Mouse (Mus musculus) limb, embryonic 11.5 days (tissue): ENCODE results near the gene Trnt1. TPM values are rescaled to one million over a fixed set of nuclear protein-coding genes. Genes with fewer than 3 reads are reported as not detected.

Experiments used
- ATAC-seq: fragments of 200-750 bp; cut with Nextera tagmentation; 2 replicates; pipeline ENCODE4 v1.8.0; 2017; ENCODE audit warnings: low read depth; ENCODE audit not compliant: insufficient number of reproducible peaks, low FRiP score, low TSS enrichment
- DNase-seq: peaks from one replicate; pipeline ENCODE4 v3.0.0-alpha.2; 2015; ENCODE audit warnings: low spot score
- H3K27ac ChIP-seq: fragments of 300-500 bp; sonication (generic); replicated peaks from 2 replicates; pipeline ENCODE4 v1.5.1; 2014; ENCODE audit warnings: low read depth, mild to moderate bottlenecking, low read length
- H3K27me3 ChIP-seq: fragments of 300-500 bp; sonication (generic); 2 replicates; pipeline ENCODE4 v1.6.1; 2014; ENCODE audit warnings: mild to moderate bottlenecking, low read length, mixed read lengths; ENCODE audit not compliant: control insufficient read depth, insufficient read depth
- H3K36me3 ChIP-seq: fragments of 300-500 bp; sonication (generic); 2 replicates; pipeline ENCODE4 v1.6.1; 2014; ENCODE audit warnings: mild to moderate bottlenecking, low read length, moderate library complexity, mixed read lengths; ENCODE audit not compliant: control insufficient read depth, insufficient read depth
- H3K4me1 ChIP-seq: fragments of 300-500 bp; sonication (generic); 2 replicates; pipeline ENCODE4 v1.6.1; 2014; ENCODE audit warnings: low read length, mixed read lengths; ENCODE audit not compliant: control insufficient read depth, insufficient read depth
- H3K4me2 ChIP-seq: fragments of 300-500 bp; sonication (generic); 2 replicates; pipeline ENCODE4 v1.6.1; 2014; ENCODE audit warnings: low read depth, mild to moderate bottlenecking, moderate library complexity; ENCODE audit not compliant: severe bottlenecking
- H3K4me3 ChIP-seq: fragments of 300-500 bp; sonication (generic); 2 replicates; pipeline ENCODE4 v1.5.1; 2014; ENCODE audit warnings: low read depth, low read length
- H3K9ac ChIP-seq: fragments of 300-500 bp; sonication (generic); 2 replicates; pipeline ENCODE4 v1.6.1; 2014; ENCODE audit warnings: mild to moderate bottlenecking, low read length
- H3K9me3 ChIP-seq: fragments of 300-500 bp; sonication (generic); 2 replicates; pipeline ENCODE4 v1.6.1; 2016; ENCODE audit warnings: low read length; ENCODE audit not compliant: control insufficient read depth
- WGBS: fragments of 180-500 bp; shearing (Covaris S2); extraction: QIAGEN DNeasy Blood & Tissue Kit; methylation state at CpG from one replicate; pipeline ENCODE4 v1.1.7; 2014; 5-methylcytosine and 5-hydroxymethylcytosine counted together
- polyA plus RNA-seq: library from polyadenylated mRNA; unstranded; fragments of >200 nt; fragmentation: Nextera tagmentation; extraction: Ambion mirVana; gene quantifications from 2 replicates; pipeline ENCODE4 v1.2.1, GENCODE M21; 2014

Gene Trnt1
- polyA plus RNA-seq, 1 experiment from 2014 or later: 69.6 TPM

DNA sequence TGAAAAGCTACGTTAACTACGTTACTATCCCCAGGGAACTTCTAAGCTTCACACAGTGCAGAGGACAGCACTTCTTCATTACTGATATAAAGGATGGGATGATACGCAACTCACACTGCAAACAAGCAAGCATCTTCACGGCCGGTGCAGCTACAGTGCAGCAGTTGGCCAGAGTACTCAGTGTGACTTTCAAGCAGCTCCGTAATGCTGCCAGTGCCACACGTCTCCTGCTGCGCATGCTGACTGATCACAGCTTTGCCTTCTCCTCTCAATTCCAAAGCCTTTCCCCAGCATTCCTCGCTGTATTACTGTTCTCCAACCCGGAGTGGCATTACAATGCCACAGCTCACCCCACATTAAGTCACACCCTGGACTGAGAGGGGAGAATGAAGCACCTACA lies 24.7 kb downstream of the Trnt1 start:
- no peak overlapping the region for H3K9ac ChIP-seq
- no peaks in the 10 kb centered on the region for H3K9me3 ChIP-seq
- H3K27ac ChIP-seq: no peak overlapping the region
- H3K4me3 ChIP-seq: no peak overlapping the region
- ATAC-seq: no peak
- 98% methylated on average over 10 of the region's 10 CpGs for WGBS
- 0 out of 2 replicates have a peak, but pooled peaks cover 4% of the 10 kb centered on the region for H3K36me3 ChIP-seq
- H3K27me3 ChIP-seq: no peaks in the 10 kb centered on the region
- H3K4me2 ChIP-seq: no peak overlapping the region
- DNase-seq: no peak
- H3K4me1 ChIP-seq: 0 out of 2 replicates have a peak, but pooled peaks cover under 1% of the 10 kb centered on the region

DNA sequence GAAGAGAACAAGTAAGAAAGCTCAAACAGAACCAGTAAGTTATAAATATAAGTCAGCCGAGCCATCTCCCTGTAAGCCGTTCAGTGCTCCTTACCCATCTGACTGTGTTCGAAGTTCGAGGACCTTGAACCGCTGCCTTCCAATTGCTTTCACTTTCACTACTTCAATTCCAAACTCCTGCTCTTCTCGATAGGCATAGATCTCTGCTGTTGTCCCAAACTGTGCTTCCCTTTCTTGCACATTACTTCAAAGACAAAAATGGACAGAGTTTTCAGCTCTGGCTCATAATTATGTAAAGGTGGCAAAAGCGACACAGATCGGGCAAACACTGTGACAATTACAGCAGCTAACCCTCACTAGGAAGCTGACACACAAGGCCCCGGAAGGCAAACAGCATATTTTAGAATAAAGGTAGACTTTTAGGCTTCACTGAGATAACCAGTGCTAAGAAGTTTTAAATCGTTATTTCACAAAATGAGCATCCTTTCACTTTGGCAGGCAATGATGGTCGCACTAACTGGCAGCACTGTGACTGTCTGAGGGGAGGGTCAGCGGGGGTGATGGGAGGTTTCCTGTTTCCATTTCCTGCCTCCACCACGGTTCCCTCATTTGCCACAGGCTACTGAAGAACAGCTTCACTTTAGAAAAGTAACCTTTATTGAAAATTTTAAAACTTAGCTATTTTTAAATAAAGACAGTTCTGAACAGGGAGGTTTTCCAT lies 25.3 kb downstream of the Trnt1 start:
- 91% methylated on average over 13 of the region's 13 CpGs for WGBS

DNA sequence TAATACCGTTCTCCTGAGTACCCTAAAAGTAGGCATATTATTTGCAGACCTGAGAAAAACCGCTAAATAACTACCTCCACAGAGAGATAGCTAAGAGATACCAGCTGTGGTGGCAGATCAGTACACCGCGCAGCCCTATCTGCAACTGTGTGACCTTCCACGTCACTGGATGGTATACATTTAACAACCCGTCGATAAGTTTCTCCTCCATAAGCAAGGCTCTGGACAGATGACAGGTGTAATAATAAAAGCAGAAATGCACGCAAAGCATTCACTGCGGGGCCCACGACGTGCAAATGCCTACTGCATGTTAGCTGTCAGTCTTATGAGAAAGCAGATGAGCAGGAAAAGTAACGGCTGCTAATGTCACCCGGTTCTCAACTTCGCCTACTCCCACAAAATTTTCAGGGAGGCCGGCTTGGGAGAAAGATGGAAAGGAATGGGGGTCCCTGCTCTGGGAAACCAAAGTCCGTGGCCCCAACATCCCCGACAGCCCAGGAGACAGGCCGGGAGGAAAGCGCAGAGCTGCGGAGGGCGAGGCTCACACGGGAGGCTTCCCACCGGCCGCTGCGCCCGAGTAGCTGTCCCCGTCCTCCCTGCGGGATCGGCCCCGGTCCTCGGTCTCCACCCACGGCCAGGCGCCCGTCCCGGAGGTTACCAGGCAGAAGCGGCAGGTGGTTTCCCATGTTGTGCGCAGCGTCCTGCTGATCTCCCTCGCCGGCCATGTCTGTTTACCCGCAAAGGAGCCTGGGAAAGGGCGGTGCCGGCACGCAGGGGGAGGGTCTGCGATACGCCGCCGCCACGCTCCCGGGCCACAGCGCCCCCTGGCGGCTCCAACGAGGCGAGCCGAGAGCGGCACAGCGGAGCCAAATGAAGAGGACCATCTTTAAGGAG lies 30.7 kb downstream of the Trnt1 start, which contains the start of gene Crbn:
Gene Crbn (minus strand): TSS at position 745 of the 894 bp plus-strand sequence.
- Histone ChIP-seq H3K27ac (no peak within 1 kb of the TSS), H3K9me3 (no peaks in the 10 kb centered on the region), H3K4me2 (peak within 1 kb of the TSS; percentile 67), H3K27me3 (no peaks in the 10 kb centered on the region), H3K4me1 (peaks cover 5% of the 10 kb centered on the region; the same call in 1 of the 2 replicates), H3K9ac (peak within 1 kb of the TSS; percentile 56), H3K4me3 (peak within 1 kb of the TSS; percentile 59), H3K36me3 (no peaks in the 10 kb centered on the region)
- DNase-seq (peak; percentile 93), ATAC-seq (peak; percentile 93)
- 2% methylated on average over 56 of the region's 57 CpGs for WGBS

More for the DNA sequence above, 25.3 kb downstream of the Trnt1 start:
- H3K4me1 ChIP-seq: peaks cover 5% of the 10 kb centered on the region; the same call in 1 of the 2 replicates
- H3K36me3 ChIP-seq: 0 out of 2 replicates have a peak, but pooled peaks cover 4% of the 10 kb centered on the region
- ATAC-seq: no peak
- H3K27me3 ChIP-seq: no peaks in the 10 kb centered on the region
- no peaks in the 10 kb centered on the region for H3K9me3 ChIP-seq
- no peak overlapping the region for H3K27ac ChIP-seq
- H3K4me2 ChIP-seq: no peak overlapping the region
- DNase-seq: no peak
- H3K9ac ChIP-seq: no peak overlapping the region
- no peak overlapping the region for H3K4me3 ChIP-seq

DNA sequence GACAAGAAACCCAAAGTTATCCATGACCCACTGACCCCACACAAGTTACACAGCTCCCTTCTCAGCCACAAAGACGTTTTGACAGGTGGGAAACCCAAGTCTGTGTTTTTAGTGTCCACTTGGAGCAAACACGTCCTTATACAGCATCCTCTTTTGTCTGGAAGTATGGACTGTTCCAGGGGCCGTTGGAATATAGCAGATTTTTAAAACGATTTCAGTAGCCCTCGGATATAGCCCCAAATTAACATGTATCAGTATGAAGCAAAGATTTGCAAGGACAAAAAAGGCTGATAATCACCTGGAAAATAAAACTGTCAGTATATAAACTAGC lies 31.3 kb downstream of the Trnt1 start:
- Histone ChIP-seq H3K4me1 (peaks cover 5% of the 10 kb centered on the region; the same call in 1 of the 2 replicates), H3K9ac (no peak overlapping the region), H3K27ac (no peak overlapping the region), H3K27me3 (no peaks in the 10 kb centered on the region), H3K4me2 (no peak overlapping the region), H3K4me3 (peak overlapping the region; percentile 59), H3K36me3 (no peaks in the 10 kb centered on the region), H3K9me3 (no peaks in the 10 kb centered on the region)
- WGBS: 60% methylated on average over 5 of the region's 5 CpGs
- ATAC-seq (no peak; the same call in 1 of the 2 replicates), DNase-seq (no peak)

DNA sequence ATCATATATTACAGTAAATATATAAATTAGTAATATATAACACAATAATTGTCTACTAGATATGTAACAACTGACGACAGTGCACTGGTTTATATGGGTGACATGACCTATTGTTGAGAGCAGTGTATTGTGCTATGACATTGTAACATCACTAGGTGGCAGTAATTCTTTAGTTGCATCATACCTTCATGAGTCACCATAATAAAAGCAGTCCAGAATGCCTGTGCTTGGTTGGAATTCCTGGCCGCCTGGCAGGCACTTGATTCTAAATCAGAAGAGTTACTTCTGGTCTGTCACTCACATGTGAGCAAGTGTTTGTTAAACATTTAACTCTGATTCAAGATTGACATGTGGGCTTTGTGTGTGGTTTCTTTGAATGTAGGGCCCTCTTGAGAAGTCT lies 36.0 kb downstream of the Trnt1 start:
- peak; percentile 24 for DNase-seq
- no peak for ATAC-seq
- H3K4me1 ChIP-seq: no peaks in the 10 kb centered on the region
- no peak overlapping the region for H3K4me2 ChIP-seq
- 46% methylated on average over 2 of the region's 2 CpGs for WGBS
- H3K27ac ChIP-seq: no peak overlapping the region
- no peak overlapping the region for H3K4me3 ChIP-seq
- H3K36me3 ChIP-seq: no peaks in the 10 kb centered on the region
- H3K27me3 ChIP-seq: no peaks in the 10 kb centered on the region
- H3K9me3 ChIP-seq: no peaks in the 10 kb centered on the region
- no peak overlapping the region for H3K9ac ChIP-seq

DNA sequence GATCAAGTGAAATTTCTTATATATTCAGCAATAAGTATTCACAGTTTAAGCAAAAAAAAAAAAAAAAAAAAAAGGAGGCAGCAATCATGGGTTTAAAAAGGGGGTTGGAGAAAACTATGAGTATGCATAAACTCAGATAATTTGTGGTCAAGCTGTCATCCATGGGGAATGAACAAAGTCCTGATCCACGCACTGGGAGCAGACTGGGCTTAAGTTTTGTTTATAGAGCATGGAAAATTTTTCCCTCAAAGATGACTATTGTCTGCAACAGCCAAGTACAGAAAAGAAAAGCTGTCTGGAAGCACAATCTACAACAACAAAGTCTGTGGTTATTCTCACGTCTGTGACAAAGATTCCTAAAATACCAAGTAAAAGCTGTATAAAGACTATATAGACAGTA lies 40.2 kb downstream of the Trnt1 start:
- no peak overlapping the region for H3K4me2 ChIP-seq
- no peak overlapping the region for H3K9ac ChIP-seq
- H3K4me1 ChIP-seq: no peaks in the 10 kb centered on the region
- no peaks in the 10 kb centered on the region for H3K27me3 ChIP-seq
- 86% methylated on average over 2 of the region's 2 CpGs for WGBS
- no peaks in the 10 kb centered on the region for H3K9me3 ChIP-seq
- DNase-seq (no peak), ATAC-seq (no peak)
- H3K36me3 ChIP-seq: no peaks in the 10 kb centered on the region
- no peak overlapping the region for H3K27ac ChIP-seq
- no peak overlapping the region for H3K4me3 ChIP-seq

DNA sequence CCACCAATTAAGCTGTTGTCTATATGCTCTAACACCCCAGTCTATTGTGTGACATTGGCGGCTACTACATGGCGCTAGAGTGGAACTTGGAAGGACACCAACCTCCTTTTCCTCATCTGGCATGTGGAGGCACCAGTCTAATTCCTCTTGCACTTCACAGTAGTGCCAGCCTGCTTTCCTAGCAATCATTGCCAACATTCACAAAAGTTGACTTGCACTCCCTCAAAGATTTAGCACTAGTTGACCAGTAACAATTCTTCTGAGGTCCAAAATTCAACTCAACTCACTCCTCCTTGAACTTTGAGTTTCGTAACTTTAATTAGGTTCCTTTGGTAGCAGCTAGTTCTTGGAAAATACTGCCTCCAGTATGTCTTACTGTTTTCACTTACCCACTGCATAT lies 41.8 kb downstream of the Trnt1 start:
- no peaks in the 10 kb centered on the region for H3K27me3 ChIP-seq
- H3K9ac ChIP-seq: no peak overlapping the region
- H3K4me1 ChIP-seq: no peaks in the 10 kb centered on the region
- 88% methylated on average over 3 of the region's 3 CpGs for WGBS
- H3K4me3 ChIP-seq: no peak overlapping the region
- no peak overlapping the region for H3K4me2 ChIP-seq
- no peaks in the 10 kb centered on the region for H3K9me3 ChIP-seq
- DNase-seq: no peak
- no peak for ATAC-seq
- no peaks in the 10 kb centered on the region for H3K36me3 ChIP-seq
- no peak overlapping the region for H3K27ac ChIP-seq

DNA sequence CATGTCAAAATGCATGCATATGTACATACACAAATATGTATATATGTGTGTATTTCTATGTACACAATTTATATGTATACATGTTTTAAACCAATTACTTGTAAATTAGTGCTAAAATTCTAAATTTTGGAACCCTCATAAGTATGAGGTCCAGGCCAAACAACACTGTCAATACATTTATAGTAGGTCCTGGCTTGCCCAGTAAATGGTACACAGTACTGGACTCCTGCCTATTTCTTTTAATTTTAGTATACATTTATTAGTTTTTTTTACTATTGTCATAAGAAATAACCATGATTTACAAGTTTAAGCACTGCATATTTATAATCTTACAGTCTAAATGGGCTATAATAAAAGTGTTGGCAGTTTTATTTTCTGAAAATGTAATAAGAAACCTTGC lies 50.3 kb downstream of the Trnt1 start:
- Histone ChIP-seq H3K4me2 (no peak overlapping the region), H3K36me3 (no peaks in the 10 kb centered on the region)
- ATAC-seq: no peak

More for the DNA sequence above, 50.3 kb downstream of the Trnt1 start:
- Histone ChIP-seq H3K4me3 (no peak overlapping the region), H3K27ac (no peak overlapping the region), H3K9ac (no peak overlapping the region), H3K4me1 (no peaks in the 10 kb centered on the region), H3K9me3 (no peaks in the 10 kb centered on the region), H3K27me3 (no peaks in the 10 kb centered on the region)
- DNase-seq: no peak
